Mouse (Mus musculus): ENCODE results near the gene Zfp617. TPM values are rescaled to one million over a fixed set of nuclear protein-coding genes. Genes with fewer than 3 reads are reported as not detected.
"Not testable (repeated sequence)": the region's sequence is repeated elsewhere in the genome, so short reads cannot be mapped to it uniquely, and the experiment has no call there.

The Zfp617 gene
- polyA plus RNA-seq (2014; fragmentation: Nextera tagmentation; extraction: Ambion mirVana) = 34.0 and 39.2 TPM in 2 replicates

DNA sequence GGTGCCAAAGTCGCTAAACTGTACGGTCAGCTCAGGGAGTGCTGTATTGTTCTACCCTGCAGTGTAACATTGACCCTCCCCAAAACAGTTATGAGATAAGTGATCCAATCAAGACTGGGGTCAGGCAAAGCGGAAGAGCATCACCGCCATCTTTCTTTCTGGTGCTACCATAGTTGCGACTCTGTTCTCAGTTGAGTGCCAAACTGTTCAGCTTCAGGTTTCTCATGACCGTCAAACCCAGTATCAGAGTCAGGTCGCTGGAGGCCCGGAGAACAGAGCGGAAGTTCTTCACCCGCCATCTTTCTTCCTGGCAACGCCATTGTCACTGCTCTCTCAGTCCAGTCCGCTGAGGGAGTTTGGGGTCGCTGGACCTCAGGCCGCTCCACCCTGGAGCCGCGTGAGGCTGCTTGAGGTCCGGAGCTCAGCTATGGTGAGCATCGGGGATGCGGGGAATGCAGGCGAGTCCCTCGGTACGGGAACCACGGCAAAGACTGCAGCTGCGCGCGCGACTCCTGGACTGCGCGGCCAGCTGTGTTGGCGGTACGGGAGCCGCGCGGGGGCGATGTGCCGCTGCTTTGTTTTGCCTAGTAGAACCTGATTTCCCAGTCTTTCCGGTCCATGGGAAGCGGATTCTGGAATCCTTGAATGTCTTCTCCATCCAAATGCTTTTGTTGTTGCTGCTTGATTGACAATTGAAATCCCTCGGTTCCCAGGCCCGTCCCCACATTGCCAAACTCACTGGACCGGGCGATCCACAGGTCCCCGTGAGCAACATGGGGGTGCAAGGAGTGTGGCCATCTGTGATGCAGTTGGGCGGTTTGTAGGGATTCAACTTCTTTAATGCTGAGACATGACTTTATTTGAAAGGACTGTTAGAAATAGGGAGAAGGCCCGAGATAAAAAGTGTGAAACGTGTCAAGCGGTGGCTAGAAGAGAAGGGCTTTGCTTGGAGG lies at the start of gene Zfp617, which contains the start of gene Zfp882:
TSS of gene Zfp617 (plus strand) at position 327 of the 953 bp plus-strand sequence.
TSS of gene Zfp882 (plus strand) at position 300 of the 953 bp plus-strand sequence.
- no peaks in the 10 kb centered on the region for H3K9me3 ChIP-seq (ENCODE audit: control insufficient read depth, low read length)
- H3K27me3 ChIP-seq (ENCODE audit: control insufficient read depth, insufficient read depth, low read length) = no peaks in the 10 kb centered on the region
- H3K4me1 ChIP-seq (ENCODE audit: control insufficient read depth, insufficient read depth, low read length) = no peaks in the 10 kb centered on the region
- DNase-seq (ENCODE audit: low spot score) (peak; percentile 89), ATAC-seq (ENCODE audit: insufficient number of reproducible peaks, low FRiP score, low TSS enrichment, low read depth) (peak; percentile 92)
- H3K9ac ChIP-seq (ENCODE audit: low read length) = peak within 1 kb of the TSS; percentile 95
- H3K36me3 ChIP-seq (ENCODE audit: control insufficient read depth, insufficient read depth, low read length) = no peaks in the 10 kb centered on the region
- 8% methylated on average over 47 of the region's 47 CpGs for WGBS
- H3K27ac ChIP-seq (replicated peaks; ENCODE audit: low read depth, low read length) = peak within 1 kb of the TSS; percentile 93
- H3K4me3 ChIP-seq (ENCODE audit: low read depth, low read length) = peak within 1 kb of the TSS; percentile 66
- H3K4me2 ChIP-seq (ENCODE audit: low read depth, severe bottlenecking) = peak within 1 kb of the TSS; percentile 45

GRCm38 (mm10) chr8:71861551-71861950 lies 46.9 kb upstream of the Zfp617 start:
- 84% methylated on average over 1 of the region's 1 CpGs for WGBS

DNA sequence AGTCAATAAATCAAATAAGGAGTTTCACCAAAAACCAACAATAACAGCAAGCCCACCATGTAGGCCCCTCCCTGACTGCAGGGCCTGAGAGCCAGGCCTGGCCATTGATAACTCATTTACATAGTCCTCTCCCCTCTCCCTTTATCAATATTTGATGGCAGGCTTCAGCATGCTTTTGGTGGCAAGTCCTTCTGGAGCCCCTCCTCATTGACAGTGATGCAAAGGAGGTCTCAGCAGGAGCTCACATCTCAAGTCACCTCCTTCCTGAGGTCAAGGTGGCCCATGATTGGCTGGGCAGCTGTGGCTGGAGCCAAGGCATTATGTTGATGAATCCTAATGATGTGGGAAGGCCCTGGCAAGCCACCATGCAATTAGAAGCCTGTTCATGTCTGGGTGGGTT lies 46.4 kb upstream of the Zfp617 start:
- not testable (repeated sequence) for H3K9ac ChIP-seq (ENCODE audit: low read length); H3K4me1 ChIP-seq (ENCODE audit: control insufficient read depth, insufficient read depth, low read length); H3K9me3 ChIP-seq (ENCODE audit: control insufficient read depth, low read length); ATAC-seq (ENCODE audit: insufficient number of reproducible peaks, low FRiP score, low TSS enrichment, low read depth); H3K27ac ChIP-seq (replicated peaks; ENCODE audit: low read depth, low read length); H3K4me2 ChIP-seq (ENCODE audit: low read depth, severe bottlenecking); DNase-seq (ENCODE audit: low spot score); H3K36me3 ChIP-seq (ENCODE audit: control insufficient read depth, insufficient read depth, low read length); H3K4me3 ChIP-seq (ENCODE audit: low read depth, low read length); H3K27me3 ChIP-seq (ENCODE audit: control insufficient read depth, insufficient read depth, low read length)

More at GRCm38 (mm10) chr8:71861551-71861950, 46.9 kb upstream of the Zfp617 start:
- not testable (repeated sequence) for H3K27me3 ChIP-seq (ENCODE audit: control insufficient read depth, insufficient read depth, low read length); H3K9ac ChIP-seq (ENCODE audit: low read length); ATAC-seq (ENCODE audit: insufficient number of reproducible peaks, low FRiP score, low TSS enrichment, low read depth); H3K4me2 ChIP-seq (ENCODE audit: low read depth, severe bottlenecking); DNase-seq (ENCODE audit: low spot score); H3K9me3 ChIP-seq (ENCODE audit: control insufficient read depth, low read length); H3K4me3 ChIP-seq (ENCODE audit: low read depth, low read length); H3K27ac ChIP-seq (replicated peaks; ENCODE audit: low read depth, low read length); H3K36me3 ChIP-seq (ENCODE audit: control insufficient read depth, insufficient read depth, low read length); H3K4me1 ChIP-seq (ENCODE audit: control insufficient read depth, insufficient read depth, low read length)

GRCm38 (mm10) chr8:71881618-71882274 lies 26.7 kb upstream of the Zfp617 start, which contains the start of gene Zfp709:
Gene Zfp709 (plus strand): TSS chr8:71882019.
- no peaks in the 10 kb centered on the region for H3K27me3 ChIP-seq (ENCODE audit: control insufficient read depth, insufficient read depth, low read length)
- H3K9ac ChIP-seq (ENCODE audit: low read length) = peak within 1 kb of the TSS; percentile 91
- peaks cover 8% of the 10 kb centered on the region; the same call in 1 of the 2 replicates for H3K36me3 ChIP-seq (ENCODE audit: control insufficient read depth, insufficient read depth, low read length)
- H3K4me3 ChIP-seq (ENCODE audit: low read depth, low read length) = peak within 1 kb of the TSS; percentile 61
- 8% methylated on average over 45 of the region's 45 CpGs for WGBS
- H3K27ac ChIP-seq (replicated peaks; ENCODE audit: low read depth, low read length) = no peak within 1 kb of the TSS
- peaks cover 3% of the 10 kb centered on the region; the same call in 1 of the 2 replicates for H3K9me3 ChIP-seq (ENCODE audit: control insufficient read depth, low read length)
- DNase-seq (ENCODE audit: low spot score) (peak; percentile 68), ATAC-seq (ENCODE audit: insufficient number of reproducible peaks, low FRiP score, low TSS enrichment, low read depth) (peak; percentile 87)
- H3K4me1 ChIP-seq (ENCODE audit: control insufficient read depth, insufficient read depth, low read length) = no peaks in the 10 kb centered on the region
- peak within 1 kb of the TSS; percentile 91 for H3K4me2 ChIP-seq (ENCODE audit: low read depth, severe bottlenecking)

GRCm38 (mm10) chr8:71900666-71901065 lies 7.8 kb upstream of the Zfp617 start:
- not testable (repeated sequence) for H3K36me3 ChIP-seq (ENCODE audit: control insufficient read depth, insufficient read depth, low read length); DNase-seq (ENCODE audit: low spot score)
- 49% methylated on average over 11 of the region's 11 CpGs for WGBS

DNA sequence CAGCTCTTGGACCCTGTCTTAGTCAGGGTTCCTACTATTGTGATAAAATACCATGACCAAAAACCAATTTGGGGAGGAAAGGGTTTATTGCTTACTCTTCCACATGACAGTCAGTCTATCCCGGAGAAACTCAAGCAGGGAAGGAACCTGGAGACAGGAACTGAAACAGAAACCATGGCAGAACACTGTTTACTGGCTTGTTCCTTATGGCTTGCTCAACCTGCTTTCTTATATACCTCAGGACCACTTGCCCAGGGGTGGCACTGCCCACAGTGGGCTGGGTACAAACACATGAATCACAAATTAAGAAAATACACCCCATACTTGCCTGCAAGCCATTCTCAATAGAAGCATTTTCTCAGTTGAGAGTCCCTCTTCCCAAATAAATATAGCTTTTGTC lies 5.4 kb upstream of the Zfp617 start:
- not testable (repeated sequence) for H3K4me2 ChIP-seq (ENCODE audit: low read depth, severe bottlenecking); H3K4me1 ChIP-seq (ENCODE audit: control insufficient read depth, insufficient read depth, low read length); H3K27me3 ChIP-seq (ENCODE audit: control insufficient read depth, insufficient read depth, low read length); H3K4me3 ChIP-seq (ENCODE audit: low read depth, low read length); H3K9me3 ChIP-seq (ENCODE audit: control insufficient read depth, low read length); ATAC-seq (ENCODE audit: insufficient number of reproducible peaks, low FRiP score, low TSS enrichment, low read depth); H3K9ac ChIP-seq (ENCODE audit: low read length); DNase-seq (ENCODE audit: low spot score); H3K27ac ChIP-seq (replicated peaks; ENCODE audit: low read depth, low read length); H3K36me3 ChIP-seq (ENCODE audit: control insufficient read depth, insufficient read depth, low read length)
- WGBS = 82% methylated on average over 1 of the region's 1 CpGs

More at GRCm38 (mm10) chr8:71900666-71901065, 7.8 kb upstream of the Zfp617 start:
- not testable (repeated sequence) for ATAC-seq (ENCODE audit: insufficient number of reproducible peaks, low FRiP score, low TSS enrichment, low read depth); H3K27ac ChIP-seq (replicated peaks; ENCODE audit: low read depth, low read length); H3K4me2 ChIP-seq (ENCODE audit: low read depth, severe bottlenecking); H3K9ac ChIP-seq (ENCODE audit: low read length); H3K4me3 ChIP-seq (ENCODE audit: low read depth, low read length); H3K27me3 ChIP-seq (ENCODE audit: control insufficient read depth, insufficient read depth, low read length); H3K9me3 ChIP-seq (ENCODE audit: control insufficient read depth, low read length); H3K4me1 ChIP-seq (ENCODE audit: control insufficient read depth, insufficient read depth, low read length)

DNA sequence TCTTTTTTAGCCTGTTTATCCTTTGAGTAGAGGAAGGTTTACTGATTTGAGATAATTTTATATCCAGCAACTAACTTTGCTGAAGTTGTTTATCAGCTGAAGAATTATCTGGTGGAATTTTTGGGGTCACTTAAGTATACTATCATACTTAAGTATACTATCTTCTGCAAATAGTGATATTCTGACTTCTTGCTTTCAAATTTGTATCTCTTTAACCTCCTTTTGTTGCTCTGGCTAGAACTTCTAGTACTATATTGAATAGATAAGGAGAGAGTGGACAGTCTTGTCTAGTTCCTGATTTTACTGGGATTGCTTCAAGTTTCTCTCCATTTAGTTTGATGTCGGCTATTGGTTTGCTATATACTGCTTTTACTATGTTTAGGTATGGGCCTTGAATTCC lies 1.6 kb upstream of the Zfp617 start:
- no peak overlapping the region for H3K9ac ChIP-seq (ENCODE audit: low read length)
- WGBS = 89% methylated on average over 1 of the region's 1 CpGs
- H3K27ac ChIP-seq (replicated peaks; ENCODE audit: low read depth, low read length) = no peak overlapping the region
- DNase-seq (ENCODE audit: low spot score) (no peak), ATAC-seq (ENCODE audit: insufficient number of reproducible peaks, low FRiP score, low TSS enrichment, low read depth) (no peak)
- no peaks in the 10 kb centered on the region for H3K4me1 ChIP-seq (ENCODE audit: control insufficient read depth, insufficient read depth, low read length)
- no peak overlapping the region for H3K4me2 ChIP-seq (ENCODE audit: low read depth, severe bottlenecking)
- no peaks in the 10 kb centered on the region for H3K36me3 ChIP-seq (ENCODE audit: control insufficient read depth, insufficient read depth, low read length)
- H3K9me3 ChIP-seq (ENCODE audit: control insufficient read depth, low read length) = no peaks in the 10 kb centered on the region
- H3K4me3 ChIP-seq (ENCODE audit: low read depth, low read length) = no peak overlapping the region
- no peaks in the 10 kb centered on the region for H3K27me3 ChIP-seq (ENCODE audit: control insufficient read depth, insufficient read depth, low read length)

GRCm38 (mm10) chr8:71907798-71908257 lies 607 bp upstream of the Zfp617 start:
- H3K36me3 ChIP-seq (ENCODE audit: control insufficient read depth, insufficient read depth, low read length) = no peaks in the 10 kb centered on the region
- peak overlapping the region; percentile 66; the same call in 1 of the 2 replicates for H3K4me3 ChIP-seq (ENCODE audit: low read depth, low read length)
- DNase-seq (ENCODE audit: low spot score) = no peak
- no peaks in the 10 kb centered on the region for H3K4me1 ChIP-seq (ENCODE audit: control insufficient read depth, insufficient read depth, low read length)
- H3K4me2 ChIP-seq (ENCODE audit: low read depth, severe bottlenecking) = peak overlapping the region; percentile 45; the same call in 1 of the 2 replicates
- 94% methylated on average over 5 of the region's 5 CpGs for WGBS
- peak; percentile 4; the same call in 1 of the 2 replicates for ATAC-seq (ENCODE audit: insufficient number of reproducible peaks, low FRiP score, low TSS enrichment, low read depth)
- H3K9ac ChIP-seq (ENCODE audit: low read length) = no peak overlapping the region; the same call in 1 of the 2 replicates
- H3K9me3 ChIP-seq (ENCODE audit: control insufficient read depth, low read length) = no peaks in the 10 kb centered on the region
- peak overlapping the region; percentile 93; the same call in 1 of the 2 replicates for H3K27ac ChIP-seq (replicated peaks; ENCODE audit: low read depth, low read length)
- no peaks in the 10 kb centered on the region for H3K27me3 ChIP-seq (ENCODE audit: control insufficient read depth, insufficient read depth, low read length)
